Mouse (Mus musculus) hindbrain, embryonic 10.5 days (tissue): ENCODE data around the gene Ttc39b. TPM values are rescaled to one million over a fixed set of nuclear protein-coding genes. Genes with fewer than 3 reads are reported as not detected.

Experiments
- DNase-seq: peaks from one replicate; pipeline ENCODE4 v3.0.0-alpha.2; 2017; ENCODE audit warnings: low spot score
- H3K27ac ChIP-seq: fragments of 300-500 bp; sonication (generic); 2 replicates; pipeline ENCODE4 v1.5.1; 2016; ENCODE audit warnings: mild to moderate bottlenecking, moderate library complexity
- H3K27me3 ChIP-seq: fragments of 300-500 bp; sonication (generic); 2 replicates; pipeline ENCODE4 v1.6.1; 2016; ENCODE audit warnings: mild to moderate bottlenecking; ENCODE audit not compliant: poor library complexity, insufficient read depth, severe bottlenecking
- H3K36me3 ChIP-seq: fragments of 300-500 bp; sonication (generic); 2 replicates; pipeline ENCODE4 v1.6.1; 2016; ENCODE audit warnings: mild to moderate bottlenecking, moderate library complexity
- H3K4me1 ChIP-seq: fragments of 300-500 bp; sonication (generic); replicated peaks from 2 replicates; pipeline ENCODE4 v1.6.1; 2016; ENCODE audit warnings: mild to moderate bottlenecking
- H3K4me3 ChIP-seq: fragments of 300-500 bp; sonication (generic); 2 replicates; pipeline ENCODE4 v1.5.1; 2016; ENCODE audit warnings: mild to moderate bottlenecking, moderate library complexity
- H3K9me3 ChIP-seq: fragments of 300-500 bp; sonication (generic); 2 replicates; pipeline ENCODE4 v1.6.1; 2016; ENCODE audit warnings: mild to moderate bottlenecking, moderate library complexity
- WGBS: fragments of 180-500 bp; shearing (Covaris S2); methylation state at CpG from one replicate; pipeline ENCODE4 v1.1.7; 2016; 5-methylcytosine and 5-hydroxymethylcytosine counted together
- polyA plus RNA-seq: library from polyadenylated mRNA; unstranded; fragments of >200 nt; fragmentation: Nextera tagmentation; extraction: Ambion mirVana; gene quantifications from 2 replicates; pipeline ENCODE4 v1.2.1, GENCODE M21; 2016

Gene Ttc39b
- polyA plus RNA-seq, 1 experiment from 2014 or later = 2.5 TPM

GRCm38 (mm10) chr4:83232315-83232880 is 91.7 kb downstream of the Ttc39b start:
- WGBS = 90% methylated on average over 9 of the region's 9 CpGs
- no peak overlapping the region for H3K27ac ChIP-seq
- peaks cover 19% of the 10 kb centered on the region for H3K4me1 ChIP-seq
- no peak overlapping the region for H3K4me3 ChIP-seq
- H3K36me3 ChIP-seq = peaks cover 4% of the 10 kb centered on the region; the same call in 1 of the 2 replicates
- DNase-seq = no peak
- no peaks in the 10 kb centered on the region for H3K9me3 ChIP-seq
- no peaks in the 10 kb centered on the region for H3K27me3 ChIP-seq

- no peak for DNase-seq
- H3K4me3 ChIP-seq = no peak overlapping the region
- no peaks in the 10 kb centered on the region for H3K36me3 ChIP-seq
- no peak overlapping the region for H3K27ac ChIP-seq
- WGBS = 83% methylated on average over 9 of the region's 9 CpGs
- no peaks in the 10 kb centered on the region for H3K27me3 ChIP-seq
- no peaks in the 10 kb centered on the region for H3K9me3 ChIP-seq
- H3K4me1 ChIP-seq = peaks cover 29% of the 10 kb centered on the region
Observed at GRCm38 (mm10) chr4:83228664-83229283, 95.3 kb downstream of the Ttc39b start.

DNA sequence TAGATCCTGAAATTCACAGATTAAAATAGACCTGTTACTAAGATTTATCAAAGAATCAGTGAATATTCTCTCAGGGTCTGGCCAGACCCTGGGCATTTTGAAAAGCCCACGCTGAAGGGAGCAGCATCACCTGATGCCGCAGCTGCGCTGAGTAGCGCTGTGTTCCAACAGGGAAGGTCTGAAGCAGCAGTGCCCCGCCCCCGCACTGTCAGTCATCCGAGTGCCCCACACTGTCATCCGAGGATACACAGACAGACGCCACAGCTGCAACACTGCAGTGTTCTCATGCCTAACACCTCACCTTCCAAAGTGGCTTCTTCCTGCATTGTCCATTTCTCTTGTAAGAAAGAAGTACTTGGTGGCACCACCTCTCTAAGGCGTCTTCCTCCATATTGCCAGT is 96.0 kb downstream of the Ttc39b start:
- Histone ChIP-seq H3K36me3 (no peaks in the 10 kb centered on the region), H3K4me1 (peaks cover 23% of the 10 kb centered on the region), H3K4me3 (no peak overlapping the region), H3K27me3 (no peaks in the 10 kb centered on the region), H3K9me3 (no peaks in the 10 kb centered on the region), H3K27ac (no peak overlapping the region)
- WGBS = 59% methylated on average over 10 of the region's 10 CpGs
- DNase-seq = no peak

GRCm38 (mm10) chr4:83225633-83226360 is 98.3 kb downstream of the Ttc39b start:
- H3K27me3 ChIP-seq = no peaks in the 10 kb centered on the region
- WGBS = 71% methylated on average over 8 of the region's 8 CpGs
- H3K27ac ChIP-seq = peak overlapping the region; percentile 12; the same call in 1 of the 2 replicates
- peaks cover 20% of the 10 kb centered on the region for H3K4me1 ChIP-seq
- no peak for DNase-seq
- H3K36me3 ChIP-seq = no peaks in the 10 kb centered on the region
- no peak overlapping the region for H3K4me3 ChIP-seq
- H3K9me3 ChIP-seq = no peaks in the 10 kb centered on the region

DNA sequence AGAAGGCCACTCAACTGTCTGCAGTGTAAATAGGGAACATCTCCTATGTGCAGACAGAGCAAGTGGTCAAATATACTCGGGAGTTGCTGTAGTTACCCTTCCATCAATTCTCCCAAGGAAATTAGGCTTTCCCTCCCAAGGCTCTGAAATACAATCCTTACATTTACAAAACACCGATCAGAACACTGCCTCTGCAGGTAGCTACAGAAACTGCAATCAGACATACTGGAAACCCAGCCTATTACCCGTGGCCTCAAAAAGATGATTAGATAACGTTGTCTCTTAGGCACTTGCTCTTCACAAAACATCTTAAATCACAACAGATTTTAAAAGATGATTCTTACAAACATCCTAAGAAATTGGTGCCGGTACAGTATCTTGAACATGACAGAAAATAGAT is 99.8 kb downstream of the Ttc39b start:
- H3K9me3 ChIP-seq = no peaks in the 10 kb centered on the region
- peaks cover 20% of the 10 kb centered on the region for H3K4me1 ChIP-seq
- 46% methylated on average over 5 of the region's 5 CpGs for WGBS
- no peaks in the 10 kb centered on the region for H3K36me3 ChIP-seq
- H3K4me3 ChIP-seq = no peak overlapping the region
- no peak for DNase-seq
- H3K27me3 ChIP-seq = no peaks in the 10 kb centered on the region
- no peak overlapping the region for H3K27ac ChIP-seq

DNA sequence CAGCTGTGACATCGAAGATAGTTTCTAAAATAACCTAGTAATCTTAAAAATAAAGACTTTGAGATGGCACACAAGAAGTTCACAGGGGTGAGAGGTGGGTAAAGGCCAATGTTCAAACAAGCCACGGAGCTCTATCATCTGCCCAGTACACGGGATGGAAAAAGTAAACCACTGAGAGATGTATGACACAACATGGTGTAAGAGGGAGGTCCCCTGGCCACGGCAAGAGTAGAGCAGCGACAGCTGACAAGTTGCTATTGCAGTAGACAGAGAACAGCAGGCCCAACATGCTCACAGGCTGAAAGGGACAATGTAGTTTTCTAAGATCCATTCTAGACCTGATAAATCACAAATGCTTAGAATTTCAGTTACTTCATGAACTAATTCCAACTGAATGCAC is 100.9 kb downstream of the Ttc39b start:
- H3K4me1 ChIP-seq = peaks cover 13% of the 10 kb centered on the region; the same call in 1 of the 2 replicates
- no peak overlapping the region for H3K4me3 ChIP-seq
- 87% methylated on average over 5 of the region's 5 CpGs for WGBS
- DNase-seq = no peak
- no peaks in the 10 kb centered on the region for H3K36me3 ChIP-seq
- H3K27me3 ChIP-seq = no peaks in the 10 kb centered on the region
- H3K27ac ChIP-seq = no peak overlapping the region
- no peaks in the 10 kb centered on the region for H3K9me3 ChIP-seq

GRCm38 (mm10) chr4:83220761-83221557 is 103.1 kb downstream of the Ttc39b start:
- WGBS = 87% methylated on average over 13 of the region's 13 CpGs

DNA sequence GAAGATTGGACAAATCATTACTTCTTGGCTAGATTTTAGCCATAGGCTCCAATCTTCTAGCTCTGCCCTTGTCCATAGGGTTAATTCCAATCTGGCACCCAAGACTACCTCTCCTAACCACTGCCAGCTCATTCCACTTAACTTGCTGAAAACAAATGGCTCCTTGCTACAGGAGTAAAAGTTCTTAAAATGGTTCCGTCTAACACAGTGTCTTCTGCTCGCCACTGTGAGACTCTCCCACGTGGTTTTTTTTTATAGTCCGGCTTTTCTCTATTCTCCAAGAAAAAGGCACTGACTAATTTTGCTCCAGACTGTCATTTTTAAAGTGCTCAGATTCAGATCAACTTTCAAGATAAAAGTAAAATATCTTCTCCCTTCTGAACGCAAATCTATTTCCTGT is 104.8 kb downstream of the Ttc39b start:
- no peaks in the 10 kb centered on the region for H3K36me3 ChIP-seq
- no peak for DNase-seq
- H3K9me3 ChIP-seq = no peaks in the 10 kb centered on the region
- H3K4me1 ChIP-seq = no peaks in the 10 kb centered on the region
- no peaks in the 10 kb centered on the region for H3K27me3 ChIP-seq
- WGBS = 91% methylated on average over 5 of the region's 5 CpGs
- no peak overlapping the region for H3K4me3 ChIP-seq
- H3K27ac ChIP-seq = no peak overlapping the region

More at GRCm38 (mm10) chr4:83220761-83221557, 103.1 kb downstream of the Ttc39b start:
- no peak overlapping the region for H3K4me3 ChIP-seq
- no peaks in the 10 kb centered on the region for H3K27me3 ChIP-seq
- peaks cover 7% of the 10 kb centered on the region; the same call in 1 of the 2 replicates for H3K4me1 ChIP-seq
- H3K9me3 ChIP-seq = no peaks in the 10 kb centered on the region
- no peak for DNase-seq
- H3K27ac ChIP-seq = no peak overlapping the region
- no peaks in the 10 kb centered on the region for H3K36me3 ChIP-seq

DNA sequence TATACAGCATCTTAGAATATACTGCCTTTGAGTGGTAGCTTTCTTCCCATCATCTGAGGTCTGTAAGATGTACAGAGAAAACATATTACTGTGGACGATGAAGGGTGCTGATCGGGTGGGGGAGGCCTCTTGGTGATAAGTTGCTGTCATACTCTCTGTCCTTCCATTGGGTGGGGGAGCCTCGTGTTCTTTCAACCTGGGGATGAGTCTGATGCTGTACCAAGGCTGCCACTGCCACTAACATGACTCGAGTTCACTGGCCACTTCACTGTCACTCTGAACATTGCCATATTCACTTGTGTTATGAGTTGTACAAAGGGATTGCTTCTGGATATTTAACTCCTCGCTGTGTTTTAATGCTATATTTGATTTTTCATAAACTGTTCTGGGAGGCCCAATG is 106.9 kb downstream of the Ttc39b start:
- H3K4me3 ChIP-seq = no peak overlapping the region
- 87% methylated on average over 5 of the region's 5 CpGs for WGBS

GRCm38 (mm10) chr4:83216381-83216780 is 107.7 kb downstream of the Ttc39b start:
- WGBS = 83% methylated on average over 7 of the region's 7 CpGs

More for the DNA sequence above, 106.9 kb downstream of the Ttc39b start:
- H3K27ac ChIP-seq = no peak overlapping the region
- H3K9me3 ChIP-seq = no peaks in the 10 kb centered on the region
- H3K27me3 ChIP-seq = no peaks in the 10 kb centered on the region
- no peaks in the 10 kb centered on the region for H3K4me1 ChIP-seq
- no peaks in the 10 kb centered on the region for H3K36me3 ChIP-seq
- DNase-seq = no peak

DNA sequence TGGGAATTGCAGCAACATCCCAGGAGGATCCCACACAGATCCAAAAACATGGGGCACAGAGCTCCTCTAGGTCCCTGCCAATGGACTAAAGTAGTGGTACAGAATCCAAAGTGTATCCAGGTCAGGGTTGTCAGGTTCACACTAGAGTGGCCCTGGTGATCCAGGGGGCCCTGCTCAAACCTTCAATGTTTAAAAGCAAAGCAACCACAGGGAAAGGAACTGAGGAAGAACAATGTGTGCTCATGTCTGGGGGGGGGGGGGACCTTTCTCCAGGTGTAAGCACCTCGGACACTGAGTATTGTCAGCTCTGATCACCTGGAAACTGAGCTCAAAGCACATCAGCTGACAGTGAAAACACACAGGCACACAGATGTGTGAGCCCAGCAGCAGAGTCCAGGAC is 108.3 kb downstream of the Ttc39b start:
- 80% methylated on average over 1 of the region's 1 CpGs for WGBS
- no peak for DNase-seq
- Histone ChIP-seq H3K9me3 (no peaks in the 10 kb centered on the region), H3K36me3 (no peaks in the 10 kb centered on the region), H3K27ac (no peak overlapping the region), H3K27me3 (no peaks in the 10 kb centered on the region), H3K4me3 (no peak overlapping the region), H3K4me1 (no peaks in the 10 kb centered on the region)

More at GRCm38 (mm10) chr4:83216381-83216780, 107.7 kb downstream of the Ttc39b start:
- H3K27ac ChIP-seq = no peak overlapping the region
- no peaks in the 10 kb centered on the region for H3K36me3 ChIP-seq
- H3K4me3 ChIP-seq = no peak overlapping the region
- no peaks in the 10 kb centered on the region for H3K4me1 ChIP-seq
- no peaks in the 10 kb centered on the region for H3K27me3 ChIP-seq
- no peaks in the 10 kb centered on the region for H3K9me3 ChIP-seq
- no peak for DNase-seq

GRCm38 (mm10) chr4:83214822-83215558 is 109.1 kb downstream of the Ttc39b start:
- Histone ChIP-seq H3K27ac (no peak overlapping the region), H3K9me3 (no peaks in the 10 kb centered on the region), H3K36me3 (no peaks in the 10 kb centered on the region), H3K4me1 (no peaks in the 10 kb centered on the region), H3K4me3 (no peak overlapping the region), H3K27me3 (no peaks in the 10 kb centered on the region)
- no peak for DNase-seq
- WGBS = 85% methylated on average over 9 of the region's 9 CpGs
